Mouse (Mus musculus): ENCODE data around the gene Hipk4. TPM values are rescaled to one million over a fixed set of nuclear protein-coding genes. Genes with fewer than 3 reads are reported as not detected.

Gene Hipk4
- polyA plus RNA-seq, 1 experiment, result 0.28 TPM

DNA sequence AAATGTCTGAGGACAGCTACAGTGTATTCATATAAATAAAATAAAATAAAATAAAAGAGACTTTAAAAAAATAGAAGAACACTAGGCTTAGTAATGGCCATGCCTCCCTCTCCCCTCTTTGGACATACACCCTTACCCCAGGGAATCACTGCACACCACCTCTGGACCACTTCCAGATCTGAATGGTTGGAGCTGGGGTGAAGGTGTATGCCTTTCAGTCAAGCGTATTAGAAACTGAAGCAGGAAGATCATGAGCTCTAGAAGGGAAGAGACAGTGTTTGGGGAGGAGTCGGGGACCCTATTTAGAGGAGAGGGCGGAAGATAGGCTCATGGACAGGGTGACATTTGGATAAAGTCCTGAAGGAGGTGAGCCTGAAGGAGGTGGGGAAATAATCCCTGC, 42.6 kb upstream of the Hipk4 start:
- TF ChIP-seq CTCF (IDR thresholded peaks at IDR 0.05; ENCODE audit: extremely low read depth, insufficient read depth, insufficient read length, insufficient replicate concordance), result no peak
- TF ChIP-seq POLR2A (IDR thresholded peaks at IDR 0.05; ENCODE audit: low read depth, low read length), result no peak
- Histone ChIP-seq H3K27me3 (ENCODE audit: control insufficient read depth, insufficient read depth, low read length) (no peaks in the 10 kb centered on the region), H3K27ac (ENCODE audit: insufficient read depth, low read length) (no peak overlapping the region), H3K4me3 (ENCODE audit: extremely low read depth, insufficient read depth, insufficient read length) (no peak overlapping the region), H3K36me3 (ENCODE audit: control insufficient read depth, insufficient read depth, low read length) (peaks cover 9% of the 10 kb centered on the region), H3K4me1 (ENCODE audit: control insufficient read depth, insufficient read depth, insufficient read length) (peaks cover 8% of the 10 kb centered on the region; the same call in 1 of the 2 replicates)
- DNase-seq (ENCODE audit: low read depth in 1 of 2, low spot score in 2 of 2), result no peak
- WGBS, result 89% methylated on average over 3 of the region's 3 CpGs

DNA sequence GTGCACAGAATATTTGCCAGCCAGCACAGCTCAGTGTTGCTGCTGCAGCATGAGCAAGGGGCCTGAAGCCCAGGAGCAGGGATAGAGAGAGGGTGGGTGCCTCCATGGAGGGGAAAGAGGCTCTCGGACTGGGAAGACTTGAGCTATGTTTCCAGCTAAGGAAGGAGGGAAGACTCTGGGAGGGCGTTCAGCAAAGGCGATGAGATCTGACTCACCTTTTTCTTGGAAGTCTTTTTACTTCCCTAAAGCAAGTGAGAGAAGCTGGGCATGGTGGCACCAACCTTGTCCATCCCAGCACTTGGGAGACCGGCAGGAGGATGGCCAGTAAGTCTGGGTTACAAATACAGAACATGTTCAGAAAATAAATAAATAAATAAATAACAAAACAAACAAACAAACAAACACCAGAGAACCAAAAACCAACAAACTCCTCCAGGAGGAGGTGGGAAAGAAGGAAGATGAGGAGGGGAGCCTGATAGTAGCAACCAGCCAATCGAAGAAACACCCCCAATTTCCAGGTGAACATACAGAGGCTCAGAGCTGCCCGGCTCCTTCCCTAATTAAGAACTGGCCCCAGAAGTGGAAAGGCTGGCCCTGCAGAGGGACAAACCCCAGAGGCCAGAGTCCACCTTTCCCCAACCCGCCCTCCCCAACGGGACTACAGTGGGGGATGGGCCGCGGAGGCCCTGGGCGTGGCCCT, 42.0 kb upstream of the Hipk4 start:
- Histone ChIP-seq H3K4me1 (ENCODE audit: control insufficient read depth, insufficient read depth, insufficient read length) (peaks cover 8% of the 10 kb centered on the region; the same call in 1 of the 2 replicates), H3K27me3 (ENCODE audit: control insufficient read depth, insufficient read depth, low read length) (no peaks in the 10 kb centered on the region), H3K36me3 (ENCODE audit: control insufficient read depth, insufficient read depth, low read length) (peaks cover 9% of the 10 kb centered on the region), H3K4me3 (ENCODE audit: extremely low read depth, insufficient read depth, insufficient read length) (peak overlapping the region; percentile 31; the same call in 1 of the 2 replicates), H3K27ac (ENCODE audit: insufficient read depth, low read length) (peak overlapping the region; percentile 21; the same call in 1 of the 2 replicates)
- 30% methylated on average over 11 of the region's 11 CpGs for WGBS
- TF ChIP-seq CTCF (IDR thresholded peaks at IDR 0.05; ENCODE audit: extremely low read depth, insufficient read depth, insufficient read length, insufficient replicate concordance) (no peak), POLR2A (IDR thresholded peaks at IDR 0.05; ENCODE audit: low read depth, low read length) (no peak)
- DNase-seq (ENCODE audit: low read depth in 1 of 2, low spot score in 2 of 2), result no peak

DNA sequence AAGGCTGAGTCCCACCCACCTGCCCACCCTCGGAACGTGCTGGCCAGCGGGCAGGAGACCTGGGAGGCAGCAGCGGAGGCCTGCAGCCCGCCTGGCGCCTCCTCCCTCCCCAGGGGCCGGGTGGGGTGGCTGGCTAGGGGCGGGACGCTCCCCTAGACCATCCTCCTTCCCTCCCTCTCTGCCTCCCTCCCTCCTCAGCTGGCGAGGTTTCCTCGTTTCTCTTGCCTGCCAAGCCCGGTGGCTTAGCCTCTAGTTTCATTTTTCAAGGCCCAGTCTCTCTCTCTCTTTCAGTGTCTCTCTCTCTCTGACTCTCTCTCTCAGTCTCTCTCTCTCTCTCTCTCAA, 41.5 kb upstream of the Hipk4 start:
- no peak for TF ChIP-seq CTCF (IDR thresholded peaks at IDR 0.05; ENCODE audit: extremely low read depth, insufficient read depth, insufficient read length, insufficient replicate concordance)
- no peak; the same call in 1 of the 2 replicates for TF ChIP-seq POLR2A (IDR thresholded peaks at IDR 0.05; ENCODE audit: low read depth, low read length)
- H3K4me1 ChIP-seq (ENCODE audit: control insufficient read depth, insufficient read depth, insufficient read length), result peaks cover 8% of the 10 kb centered on the region; the same call in 1 of the 2 replicates
- peaks cover 4% of the 10 kb centered on the region for H3K36me3 ChIP-seq (ENCODE audit: control insufficient read depth, insufficient read depth, low read length)
- WGBS, result 0% methylated on average over 5 of the region's 12 CpGs
- H3K27me3 ChIP-seq (ENCODE audit: control insufficient read depth, insufficient read depth, low read length), result no peaks in the 10 kb centered on the region
- peak; percentile 48 to 69 for DNase-seq (ENCODE audit: low read depth in 1 of 2, low spot score in 2 of 2)
- H3K27ac ChIP-seq (ENCODE audit: insufficient read depth, low read length), result peak overlapping the region; percentile 65; the same call in 1 of the 2 replicates
- H3K4me3 ChIP-seq (ENCODE audit: extremely low read depth, insufficient read depth, insufficient read length), result peak overlapping the region; percentile 31; the same call in 1 of the 2 replicates

DNA sequence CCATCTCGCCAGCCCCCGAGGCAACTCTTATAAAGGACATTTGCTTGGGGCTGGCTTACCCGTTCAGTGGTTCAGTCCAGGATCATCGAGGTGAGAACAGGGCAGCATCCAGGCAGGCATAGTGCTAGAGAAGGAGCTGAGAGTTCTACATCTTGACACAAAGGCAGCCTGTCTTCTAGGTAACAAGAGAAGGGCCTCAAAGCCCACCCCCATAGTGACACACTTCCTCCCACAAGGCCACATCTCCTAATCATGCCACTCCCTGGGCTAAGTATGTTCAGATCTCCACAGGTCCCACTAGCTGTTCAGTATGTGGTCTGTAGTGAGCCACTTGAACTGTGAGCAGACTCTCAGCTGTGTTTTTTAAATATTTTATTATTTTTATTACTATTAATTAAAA, 39.2 kb upstream of the Hipk4 start:
- H3K27ac ChIP-seq (ENCODE audit: insufficient read depth, low read length), result no peak overlapping the region
- 86% methylated on average over 4 of the region's 4 CpGs for WGBS
- DNase-seq (ENCODE audit: low read depth in 1 of 2, low spot score in 2 of 2), result no peak
- no peak overlapping the region for H3K4me3 ChIP-seq (ENCODE audit: extremely low read depth, insufficient read depth, insufficient read length)
- TF ChIP-seq CTCF (IDR thresholded peaks at IDR 0.05; ENCODE audit: extremely low read depth, insufficient read depth, insufficient read length, insufficient replicate concordance) (no peak), POLR2A (IDR thresholded peaks at IDR 0.05; ENCODE audit: low read depth, low read length) (no peak)
- no peaks in the 10 kb centered on the region for H3K27me3 ChIP-seq (ENCODE audit: control insufficient read depth, insufficient read depth, low read length)
- no peaks in the 10 kb centered on the region for H3K36me3 ChIP-seq (ENCODE audit: control insufficient read depth, insufficient read depth, low read length)
- peaks cover 14% of the 10 kb centered on the region; the same call in 1 of the 2 replicates for H3K4me1 ChIP-seq (ENCODE audit: control insufficient read depth, insufficient read depth, insufficient read length)

DNA sequence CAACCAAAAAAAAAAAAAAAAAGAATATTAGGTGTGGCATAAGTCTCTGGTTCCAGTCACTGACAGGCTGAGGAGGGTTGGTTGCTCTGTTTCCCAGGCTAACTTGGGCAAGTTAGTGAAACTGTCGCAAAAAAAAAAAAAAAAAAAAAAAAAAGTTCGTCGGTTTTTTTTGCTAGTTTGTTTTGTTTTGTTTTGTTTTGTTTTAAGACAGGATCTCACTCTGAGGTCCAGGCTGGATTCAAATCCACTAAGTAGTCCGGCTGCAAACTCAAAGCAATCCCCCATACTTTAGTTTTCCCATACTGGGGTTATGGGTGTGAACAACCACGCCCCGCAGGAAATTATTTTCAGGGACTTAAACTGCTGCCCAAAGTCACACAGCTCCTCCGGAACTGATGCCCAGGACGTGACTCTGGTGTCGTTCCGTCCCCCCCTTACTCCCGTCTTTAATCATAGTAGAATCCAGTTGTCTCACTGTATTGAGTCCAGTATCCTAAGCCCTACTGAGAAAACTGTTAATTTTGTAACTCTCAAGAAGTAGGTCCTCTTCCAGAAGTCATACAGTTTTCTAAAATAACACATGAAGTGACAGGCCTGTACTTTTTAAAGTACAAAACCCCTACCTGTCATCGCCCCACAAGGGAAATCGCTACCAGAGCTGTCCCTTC, 36.8 kb upstream of the Hipk4 start:
- H3K4me3 ChIP-seq (ENCODE audit: extremely low read depth, insufficient read depth, insufficient read length), result peak overlapping the region; percentile 36; the same call in 1 of the 2 replicates
- DNase-seq (ENCODE audit: low read depth in 1 of 2, low spot score in 2 of 2), result no peak
- H3K27ac ChIP-seq (ENCODE audit: insufficient read depth, low read length), result peak overlapping the region; percentile 78
- peaks cover 7% of the 10 kb centered on the region for H3K36me3 ChIP-seq (ENCODE audit: control insufficient read depth, insufficient read depth, low read length)
- H3K27me3 ChIP-seq (ENCODE audit: control insufficient read depth, insufficient read depth, low read length), result no peaks in the 10 kb centered on the region
- WGBS, result 2% methylated on average over 13 of the region's 13 CpGs
- H3K4me1 ChIP-seq (ENCODE audit: control insufficient read depth, insufficient read depth, insufficient read length), result peaks cover 13% of the 10 kb centered on the region
- TF ChIP-seq CTCF (IDR thresholded peaks at IDR 0.05; ENCODE audit: extremely low read depth, insufficient read depth, insufficient read length, insufficient replicate concordance), result no peak
- TF ChIP-seq POLR2A (IDR thresholded peaks at IDR 0.05; ENCODE audit: low read depth, low read length), result no peak

DNA sequence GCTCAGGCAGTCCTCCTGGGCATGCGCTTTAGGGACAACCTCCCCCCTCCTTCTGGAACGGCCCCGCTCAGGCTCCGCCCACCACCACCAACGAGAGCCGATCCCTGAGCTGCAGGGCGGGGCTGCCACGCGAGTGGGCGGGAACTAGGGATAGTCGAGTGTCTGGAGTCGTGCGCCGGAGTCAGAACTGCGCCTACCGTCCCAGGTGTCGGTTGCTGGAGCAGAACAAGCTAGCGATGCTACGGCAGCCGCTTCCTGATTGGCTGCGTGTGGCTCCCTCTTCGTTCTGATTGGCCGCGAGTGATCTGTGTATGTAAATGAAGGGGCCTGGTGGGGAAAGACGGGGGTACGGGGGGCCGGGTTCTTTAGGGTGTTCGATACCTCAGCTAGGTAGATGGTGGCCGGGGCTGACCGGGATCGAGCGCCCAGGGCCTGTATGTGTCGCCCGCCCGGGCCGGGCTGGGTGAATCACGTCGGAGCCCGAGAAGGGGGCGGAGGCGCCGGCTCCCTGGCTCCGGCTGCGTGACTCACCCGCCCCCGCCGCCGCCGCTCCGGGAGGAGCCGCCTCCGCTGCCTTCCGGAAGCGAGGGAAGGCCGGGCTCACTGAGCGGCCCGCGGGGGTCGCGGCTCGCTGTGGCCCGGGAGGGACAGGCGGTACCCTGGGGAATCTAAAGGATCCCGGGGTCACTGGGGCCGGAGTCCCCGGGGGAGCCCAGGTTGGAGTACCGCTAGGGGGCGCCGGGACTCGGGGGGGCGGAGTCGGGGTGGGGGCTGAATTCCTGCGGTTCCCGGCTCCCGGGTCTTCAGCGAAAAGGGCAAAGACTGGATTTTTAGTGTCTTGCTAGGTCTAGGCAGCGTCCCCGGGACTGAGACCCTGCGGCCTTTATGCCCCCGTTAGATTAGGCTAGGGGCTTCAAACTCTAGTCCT, 36.0 kb upstream of the Hipk4 start, which contains the start of gene Sertad1:
Sertad1 (plus strand) TSS at position 141 of the 928 bp plus-strand sequence.
- H3K4me1 ChIP-seq (ENCODE audit: control insufficient read depth, insufficient read depth, insufficient read length), result peaks cover 9% of the 10 kb centered on the region

More for the DNA sequence above, 36.0 kb upstream of the Hipk4 start, which contains the start of gene Sertad1:
- TF ChIP-seq CTCF (IDR thresholded peaks at IDR 0.05; ENCODE audit: extremely low read depth, insufficient read depth, insufficient read length, insufficient replicate concordance), result peak; percentile 42; the same call in 1 of the 2 replicates
- TF ChIP-seq POLR2A (IDR thresholded peaks at IDR 0.05; ENCODE audit: low read depth, low read length), result peak; percentile 99
- DNase-seq (ENCODE audit: low read depth in 1 of 2, low spot score in 2 of 2), result peak; percentile 98 to 100
- H3K36me3 ChIP-seq (ENCODE audit: control insufficient read depth, insufficient read depth, low read length), result peaks cover 7% of the 10 kb centered on the region
- H3K27me3 ChIP-seq (ENCODE audit: control insufficient read depth, insufficient read depth, low read length), result no peaks in the 10 kb centered on the region
- peak within 1 kb of the TSS; percentile 78 for H3K4me3 ChIP-seq (ENCODE audit: extremely low read depth, insufficient read depth, insufficient read length)
- H3K27ac ChIP-seq (ENCODE audit: insufficient read depth, low read length), result peak within 1 kb of the TSS; percentile 93
- WGBS, result under 1% methylated on average over 75 of the region's 80 CpGs
